Mouse (Mus musculus): ENCODE measurements around the gene Rarb.

GRCm38 (mm10) chr14:16574925-16575721 lies 243.8 kb downstream of the Rarb start:
- TF ChIP-seq CTCF (IDR thresholded peaks at IDR 0.05; ENCODE audit: borderline replicate concordance, extremely low read depth, insufficient read depth, insufficient read length) = no peak
- no peak for TF ChIP-seq POLR2A (IDR thresholded peaks at IDR 0.05; ENCODE audit: borderline replicate concordance, extremely low read depth, insufficient read depth, insufficient read length, poor library complexity, severe bottlenecking)

Measured in brain, embryonic 14.5 days (tissue).